Mouse (Mus musculus): Measurements from ENCODE around the gene Rasa3.
A peak's percentile ranks its signal among the peaks of the same experiment; 100 is the strongest.

- TF ChIP-seq CTCF (IDR thresholded peaks at IDR 0.05; ENCODE audit: low read depth) = peak; percentile 47
- TF ChIP-seq EP300 (IDR thresholded peaks at IDR 0.05; ENCODE audit: low read depth) = no peak
Measured at GRCm38 (mm10) chr8:13673215-13673614, 4.2 kb downstream of the Rasa3 start.

Measured in liver, embryonic 14.5 days (tissue).